Mouse (Mus musculus) liver, embryonic 15.5 days (tissue): ENCODE data around the gene Rala. TPM values are rescaled to one million over a fixed set of nuclear protein-coding genes. Genes with fewer than 3 reads are reported as not detected.
"Not testable (repeated sequence)": the region's sequence is repeated elsewhere in the genome, so short reads cannot be mapped to it uniquely, and the experiment has no call there.

ENCODE experiments used
- ATAC-seq: fragments of 200-750 bp; cut with Nextera tagmentation; 2 replicates; pipeline ENCODE4 v1.8.0; 2017; ENCODE audit warnings: moderate number of reproducible peaks, mild to moderate bottlenecking, moderate library complexity; ENCODE audit not compliant: insufficient read depth
- H3K27ac ChIP-seq: fragments of 300-500 bp; sonication (generic); replicated peaks from 2 replicates; pipeline ENCODE4 v1.5.1; 2015; ENCODE audit warnings: mild to moderate bottlenecking, inconsistent platforms
- H3K27me3 ChIP-seq: fragments of 300-500 bp; sonication (generic); 2 replicates; pipeline ENCODE4 v1.6.1; 2015; ENCODE audit warnings: mild to moderate bottlenecking, inconsistent platforms
- H3K36me3 ChIP-seq: fragments of 300-500 bp; sonication (generic); replicated peaks from 2 replicates; pipeline ENCODE4 v1.6.1; 2015; ENCODE audit warnings: moderate library complexity, mild to moderate bottlenecking, inconsistent platforms
- H3K4me1 ChIP-seq: fragments of 300-500 bp; sonication (generic); replicated peaks from 2 replicates; pipeline ENCODE4 v1.6.1; 2015; ENCODE audit warnings: inconsistent platforms
- H3K4me2 ChIP-seq: fragments of 300-500 bp; sonication (generic); 2 replicates; pipeline ENCODE4 v1.6.1; 2015; ENCODE audit warnings: moderate library complexity, mild to moderate bottlenecking, inconsistent platforms
- H3K4me3 ChIP-seq: fragments of 300-500 bp; sonication (generic); replicated peaks from 2 replicates; pipeline ENCODE4 v1.5.1; 2015; ENCODE audit warnings: mild to moderate bottlenecking, inconsistent platforms
- H3K9ac ChIP-seq: fragments of 300-500 bp; sonication (generic); 2 replicates; pipeline ENCODE4 v1.6.1; 2015; ENCODE audit warnings: moderate library complexity, mild to moderate bottlenecking, inconsistent platforms
- H3K9me3 ChIP-seq: fragments of 300-500 bp; sonication (generic); replicated peaks from 2 replicates; pipeline ENCODE4 v1.6.1; 2016; ENCODE audit warnings: inconsistent platforms
- WGBS: fragments of 180-500 bp; shearing (Covaris S2); methylation state at CpG from one replicate; pipeline ENCODE4 v1.1.7; 2015; ENCODE audit warnings: mixed read lengths; ENCODE audit not compliant: insufficient replicate concordance; 5-methylcytosine and 5-hydroxymethylcytosine counted together
- polyA plus RNA-seq: library from polyadenylated mRNA; unstranded; fragments of >200 nt; fragmentation: Nextera tagmentation; extraction: Ambion mirVana; gene quantifications from 2 replicates; pipeline ENCODE4 v1.2.1, GENCODE M21; 2015

Gene Rala
- polyA plus RNA-seq, 1 experiment from 2014 or later: 18.2 TPM

GRCm38 (mm10) chr13:17960613-17961012 lies 16.6 kb upstream of the Rala start:
- Histone ChIP-seq H3K4me2 (no peak overlapping the region), H3K4me3 (no peak overlapping the region), H3K4me1 (no peaks in the 10 kb centered on the region), H3K27me3 (no peaks in the 10 kb centered on the region), H3K9me3 (no peaks in the 10 kb centered on the region), H3K9ac (no peak overlapping the region), H3K36me3 (no peaks in the 10 kb centered on the region), H3K27ac (no peak overlapping the region)
- ATAC-seq: no peak
- 43% methylated on average over 7 of the region's 7 CpGs for WGBS

- Histone ChIP-seq H3K27me3 (no peaks in the 10 kb centered on the region), H3K9ac (no peak overlapping the region), H3K36me3 (no peaks in the 10 kb centered on the region), H3K27ac (no peak overlapping the region), H3K4me2 (no peak overlapping the region), H3K4me1 (no peaks in the 10 kb centered on the region), H3K4me3 (no peak overlapping the region), H3K9me3 (no peaks in the 10 kb centered on the region)
- ATAC-seq: no peak
- 40% methylated on average over 1 of the region's 1 CpGs for WGBS
Observed at GRCm38 (mm10) chr13:17954282-17954681, 10.2 kb upstream of the Rala start.

- not testable (repeated sequence) for ATAC-seq, H3K27ac ChIP-seq, H3K36me3 ChIP-seq, H3K9me3 ChIP-seq, H3K27me3 ChIP-seq, H3K4me3 ChIP-seq, H3K4me2 ChIP-seq, H3K4me1 ChIP-seq, H3K9ac ChIP-seq
- 73% methylated on average over 8 of the region's 8 CpGs for WGBS
Observed at GRCm38 (mm10) chr13:17950581-17950980, 6.5 kb upstream of the Rala start.

- H3K4me3 ChIP-seq: no peak overlapping the region
- H3K9ac ChIP-seq: no peak overlapping the region
- peaks cover 4% of the 10 kb centered on the region; the same call in 1 of the 2 replicates for H3K4me1 ChIP-seq
- WGBS: 53% methylated on average over 18 of the region's 18 CpGs
- no peak overlapping the region for H3K27ac ChIP-seq
- no peak for ATAC-seq
- no peaks in the 10 kb centered on the region for H3K36me3 ChIP-seq
- H3K27me3 ChIP-seq: no peaks in the 10 kb centered on the region
- H3K4me2 ChIP-seq: no peak overlapping the region
- H3K9me3 ChIP-seq: no peaks in the 10 kb centered on the region
Observed at GRCm38 (mm10) chr13:17949555-17949954, 5.5 kb upstream of the Rala start.

GRCm38 (mm10) chr13:17943306-17944077 lies 547 bp downstream of the Rala start:
- ATAC-seq: peak; percentile 79
- no peaks in the 10 kb centered on the region for H3K9me3 ChIP-seq
- H3K27ac ChIP-seq: peak overlapping the region; percentile 67
- H3K27me3 ChIP-seq: peaks cover 13% of the 10 kb centered on the region
- H3K4me3 ChIP-seq: peak overlapping the region; percentile 81
- H3K36me3 ChIP-seq: no peaks in the 10 kb centered on the region
- peak overlapping the region; percentile 87 for H3K4me2 ChIP-seq
- H3K9ac ChIP-seq: peak overlapping the region; percentile 67
- H3K4me1 ChIP-seq: peaks cover 16% of the 10 kb centered on the region
- under 1% methylated on average over 70 of the region's 70 CpGs for WGBS

GRCm38 (mm10) chr13:17942338-17942737 lies 1.7 kb downstream of the Rala start:
- no peak overlapping the region for H3K4me2 ChIP-seq
- no peak for ATAC-seq
- H3K4me3 ChIP-seq: no peak overlapping the region
- H3K9ac ChIP-seq: no peak overlapping the region
- H3K36me3 ChIP-seq: no peaks in the 10 kb centered on the region
- WGBS: 46% methylated on average over 6 of the region's 6 CpGs
- no peak overlapping the region for H3K27ac ChIP-seq
- peaks cover 13% of the 10 kb centered on the region for H3K27me3 ChIP-seq
- H3K4me1 ChIP-seq: peaks cover 16% of the 10 kb centered on the region
- H3K9me3 ChIP-seq: no peaks in the 10 kb centered on the region

- Histone ChIP-seq H3K27me3 (no peaks in the 10 kb centered on the region), H3K4me2 (no peak overlapping the region), H3K9ac (no peak overlapping the region)
Observed at GRCm38 (mm10) chr13:17907309-17907708, 36.7 kb downstream of the Rala start.

GRCm38 (mm10) chr13:17901474-17901873 lies 42.6 kb downstream of the Rala start:
- 68% methylated on average over 4 of the region's 4 CpGs for WGBS
- H3K4me3 ChIP-seq: no peak overlapping the region
- H3K9ac ChIP-seq: no peak overlapping the region
- H3K4me1 ChIP-seq: no peaks in the 10 kb centered on the region
- H3K27ac ChIP-seq: no peak overlapping the region
- H3K4me2 ChIP-seq: no peak overlapping the region
- no peaks in the 10 kb centered on the region for H3K9me3 ChIP-seq
- no peak for ATAC-seq
- no peaks in the 10 kb centered on the region for H3K36me3 ChIP-seq
- H3K27me3 ChIP-seq: no peaks in the 10 kb centered on the region

More at GRCm38 (mm10) chr13:17907309-17907708, 36.7 kb downstream of the Rala start:
- Histone ChIP-seq H3K27ac (no peak overlapping the region), H3K36me3 (no peaks in the 10 kb centered on the region), H3K4me3 (no peak overlapping the region), H3K9me3 (no peaks in the 10 kb centered on the region), H3K4me1 (no peaks in the 10 kb centered on the region)
- WGBS: 65% methylated on average over 1 of the region's 1 CpGs
- ATAC-seq: no peak

- no peaks in the 10 kb centered on the region for H3K9me3 ChIP-seq
- no peaks in the 10 kb centered on the region for H3K4me1 ChIP-seq
- H3K27ac ChIP-seq: no peak overlapping the region
- H3K27me3 ChIP-seq: no peaks in the 10 kb centered on the region
- no peak overlapping the region for H3K4me3 ChIP-seq
- no peaks in the 10 kb centered on the region; the same call in 1 of the 2 replicates for H3K36me3 ChIP-seq
- 58% methylated on average over 5 of the region's 5 CpGs for WGBS
- H3K9ac ChIP-seq: no peak overlapping the region
- no peak for ATAC-seq
- H3K4me2 ChIP-seq: no peak overlapping the region
Observed at GRCm38 (mm10) chr13:17900641-17901040, 43.4 kb downstream of the Rala start.

- Histone ChIP-seq H3K9ac (no peak overlapping the region), H3K4me3 (no peak overlapping the region), H3K4me1 (no peaks in the 10 kb centered on the region), H3K27me3 (no peaks in the 10 kb centered on the region), H3K9me3 (no peaks in the 10 kb centered on the region), H3K4me2 (no peak overlapping the region), H3K36me3 (no peaks in the 10 kb centered on the region; the same call in 1 of the 2 replicates), H3K27ac (no peak overlapping the region)
- no peak for ATAC-seq
- 65% methylated on average over 1 of the region's 1 CpGs for WGBS
Observed at GRCm38 (mm10) chr13:17897040-17897439, 47.0 kb downstream of the Rala start.

- ATAC-seq: no peak
- no peak overlapping the region for H3K9ac ChIP-seq
- H3K27me3 ChIP-seq: no peaks in the 10 kb centered on the region
- no peaks in the 10 kb centered on the region for H3K9me3 ChIP-seq
- H3K4me2 ChIP-seq: no peak overlapping the region
- no peaks in the 10 kb centered on the region for H3K4me1 ChIP-seq
- H3K36me3 ChIP-seq: peaks cover 7% of the 10 kb centered on the region; the same call in 1 of the 2 replicates
- WGBS: 71% methylated on average over 6 of the region's 6 CpGs
- no peak overlapping the region for H3K27ac ChIP-seq
- H3K4me3 ChIP-seq: no peak overlapping the region
Observed at GRCm38 (mm10) chr13:17891545-17891944, 52.5 kb downstream of the Rala start.

- no peaks in the 10 kb centered on the region for H3K9me3 ChIP-seq
- 0 out of 2 replicates have a peak, but pooled peaks cover 5% of the 10 kb centered on the region for H3K36me3 ChIP-seq
- ATAC-seq: no peak
- no peaks in the 10 kb centered on the region for H3K4me1 ChIP-seq
- 61% methylated on average over 8 of the region's 8 CpGs for WGBS
- H3K27ac ChIP-seq: no peak overlapping the region
- no peak overlapping the region for H3K9ac ChIP-seq
- H3K4me3 ChIP-seq: no peak overlapping the region
- H3K27me3 ChIP-seq: no peaks in the 10 kb centered on the region
- H3K4me2 ChIP-seq: no peak overlapping the region
Observed at GRCm38 (mm10) chr13:17884211-17884610, 59.8 kb downstream of the Rala start.
